Mouse (Mus musculus): Measurements from ENCODE around the gene Tpcn1. TPM values are rescaled to one million over a fixed set of nuclear protein-coding genes. Genes with fewer than 3 reads are reported as not detected.

Tpcn1 gene
- polyA plus RNA-seq, 1 experiment = 39.1 TPM

DNA sequence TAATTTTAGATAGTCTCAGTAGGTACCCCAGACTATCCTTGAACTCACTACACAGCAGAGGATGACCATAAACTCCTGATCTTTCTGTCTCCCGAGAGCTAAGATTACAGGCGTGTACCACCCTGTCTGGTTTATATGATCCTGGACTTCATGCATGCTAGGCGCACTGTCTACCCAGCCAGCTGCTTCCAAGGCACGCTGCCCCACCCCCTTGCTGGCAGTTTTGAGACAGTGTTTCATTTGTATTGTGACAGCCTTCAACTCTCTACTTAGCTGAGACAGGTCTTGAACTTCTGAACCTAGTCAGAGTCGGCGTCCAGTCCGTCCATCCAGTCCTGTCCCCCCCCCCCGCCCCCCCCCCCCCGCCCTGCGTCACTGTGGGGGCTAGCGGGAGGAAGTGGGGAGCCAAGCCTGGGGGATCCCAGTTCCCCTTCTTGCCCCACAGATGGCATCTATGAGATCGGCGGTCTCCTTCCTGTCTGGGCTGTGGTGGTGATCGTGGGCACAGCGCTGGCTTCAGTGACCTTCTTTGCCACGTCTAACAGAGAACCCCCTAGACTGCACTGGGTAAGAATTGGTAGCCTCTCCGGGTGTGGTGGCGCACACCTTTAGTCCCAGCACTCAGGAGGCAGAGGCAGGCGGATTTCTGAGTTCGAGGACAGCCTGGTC is 61.0 kb downstream of the Tpcn1 start:
- H3K4me3 ChIP-seq (ENCODE audit: insufficient read depth, low read depth, low read length) = no peak overlapping the region
- no peak overlapping the region for H3K27ac ChIP-seq (replicated peaks; ENCODE audit: low read depth, low read length)

GRCm38 (mm10) chr5:120526311-120526710 is 62.2 kb downstream of the Tpcn1 start:
- Histone ChIP-seq H3K27ac (replicated peaks; ENCODE audit: low read depth, low read length) (no peak overlapping the region), H3K4me3 (ENCODE audit: insufficient read depth, low read depth, low read length) (no peak overlapping the region), H3K4me1 (ENCODE audit: control insufficient read depth, insufficient read depth, insufficient read length, low read length) (no peaks in the 10 kb centered on the region)

More for the DNA sequence above, 61.0 kb downstream of the Tpcn1 start:
- no peaks in the 10 kb centered on the region for H3K4me1 ChIP-seq (ENCODE audit: control insufficient read depth, insufficient read depth, insufficient read length, low read length)

DNA sequence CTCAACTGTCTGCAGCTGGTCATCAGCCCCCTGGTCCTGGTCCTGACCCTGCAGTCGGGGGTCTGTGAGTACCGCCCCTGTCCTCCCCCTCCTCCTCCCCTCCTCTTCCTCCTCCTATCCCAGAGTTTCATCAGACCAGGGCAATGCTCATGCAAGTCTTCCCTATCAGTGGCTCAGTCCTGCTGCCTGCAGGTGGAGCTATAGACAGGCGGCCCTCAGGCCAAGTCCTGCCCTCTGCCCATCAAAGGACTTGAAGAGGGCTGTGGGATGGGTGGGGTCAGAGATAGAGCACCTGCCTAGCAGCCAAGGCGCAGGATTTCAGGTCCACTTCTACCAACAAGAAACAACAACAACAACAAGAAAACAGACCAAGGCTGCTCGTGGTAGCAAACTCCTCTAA is 62.7 kb downstream of the Tpcn1 start:
- Histone ChIP-seq H3K27ac (replicated peaks; ENCODE audit: low read depth, low read length) (no peak overlapping the region), H3K4me1 (ENCODE audit: control insufficient read depth, insufficient read depth, insufficient read length, low read length) (no peaks in the 10 kb centered on the region), H3K4me3 (ENCODE audit: insufficient read depth, low read depth, low read length) (no peak overlapping the region)

- Histone ChIP-seq H3K27ac (replicated peaks; ENCODE audit: low read depth, low read length) (no peak overlapping the region), H3K4me1 (ENCODE audit: control insufficient read depth, insufficient read depth, insufficient read length, low read length) (no peaks in the 10 kb centered on the region), H3K4me3 (ENCODE audit: insufficient read depth, low read depth, low read length) (no peak overlapping the region)
Measured at GRCm38 (mm10) chr5:120524736-120525135, 63.7 kb downstream of the Tpcn1 start.

DNA sequence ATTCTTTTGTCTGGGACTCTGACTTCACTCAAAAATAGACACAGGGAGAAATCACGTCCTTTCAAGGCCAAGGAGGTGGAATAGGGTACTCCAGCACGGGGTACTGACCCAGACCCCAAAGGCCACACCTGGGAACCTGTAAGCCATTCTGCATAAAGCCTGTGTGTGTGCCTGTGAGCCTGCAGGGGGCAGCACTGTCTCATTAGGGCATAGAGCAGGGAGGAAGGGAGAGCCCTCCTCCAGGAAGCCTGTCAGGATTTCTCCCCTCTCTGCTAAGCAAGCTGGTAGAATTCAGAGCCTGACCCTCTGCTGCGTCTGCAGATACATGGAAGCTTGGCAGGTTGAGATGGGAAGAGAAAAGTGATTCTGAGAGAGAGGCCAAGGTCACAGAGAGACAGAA is 65.8 kb downstream of the Tpcn1 start:
- H3K4me1 ChIP-seq (ENCODE audit: control insufficient read depth, insufficient read depth, insufficient read length, low read length) = peaks cover 3% of the 10 kb centered on the region; the same call in 1 of the 2 replicates
- no peak overlapping the region for H3K4me3 ChIP-seq (ENCODE audit: insufficient read depth, low read depth, low read length)
- no peak overlapping the region for H3K27ac ChIP-seq (replicated peaks; ENCODE audit: low read depth, low read length)

GRCm38 (mm10) chr5:120517552-120517951 is 70.9 kb downstream of the Tpcn1 start:
- Histone ChIP-seq H3K27ac (replicated peaks; ENCODE audit: low read depth, low read length) (peak overlapping the region; percentile 87), H3K4me1 (ENCODE audit: control insufficient read depth, insufficient read depth, insufficient read length, low read length) (peaks cover 44% of the 10 kb centered on the region), H3K4me3 (ENCODE audit: insufficient read depth, low read depth, low read length) (no peak overlapping the region)

DNA sequence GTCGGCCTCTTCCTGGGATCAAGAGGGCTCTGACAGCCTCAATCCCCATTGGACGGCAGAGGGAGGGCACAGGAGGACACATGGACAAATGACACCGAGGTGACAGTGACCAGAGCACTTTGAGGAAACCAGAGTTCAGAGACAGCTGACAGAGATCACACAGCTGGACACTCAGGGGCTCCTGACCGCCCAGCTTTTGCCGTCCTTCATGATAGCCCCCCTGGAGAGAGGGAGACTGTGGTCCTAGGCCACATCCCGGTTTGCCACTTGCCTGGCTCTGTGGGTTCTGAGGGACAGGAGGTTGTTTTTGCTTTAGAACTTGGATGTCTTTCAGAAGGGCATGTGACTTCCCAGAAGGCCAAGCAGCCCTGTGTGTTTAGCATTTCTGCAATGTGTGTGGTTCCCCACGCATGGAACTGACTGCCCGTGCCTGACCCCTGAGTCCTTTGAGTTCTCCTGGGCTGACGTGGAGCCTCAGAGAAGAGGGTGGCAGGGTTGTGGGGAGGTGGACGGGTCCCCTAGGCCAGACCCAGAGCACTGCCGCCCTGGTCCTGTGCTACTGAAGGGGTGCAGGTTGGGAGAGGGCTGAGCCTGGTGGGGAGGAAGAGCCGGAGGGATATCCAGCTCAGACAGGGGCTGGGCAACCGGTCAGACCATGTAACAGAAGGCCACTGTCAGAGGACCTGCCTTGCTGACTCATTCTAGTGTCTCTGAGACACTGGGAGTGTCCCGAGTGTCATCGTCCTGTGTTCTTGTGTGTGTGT is 72.1 kb downstream of the Tpcn1 start:
- H3K27ac ChIP-seq (replicated peaks; ENCODE audit: low read depth, low read length) = peak overlapping the region; percentile 87
- H3K4me3 ChIP-seq (ENCODE audit: insufficient read depth, low read depth, low read length) = peak overlapping the region; percentile 20; the same call in 1 of the 2 replicates
- H3K4me1 ChIP-seq (ENCODE audit: control insufficient read depth, insufficient read depth, insufficient read length, low read length) = peaks cover 49% of the 10 kb centered on the region

GRCm38 (mm10) chr5:120515451-120515850 is 73.0 kb downstream of the Tpcn1 start:
- peaks cover 49% of the 10 kb centered on the region for H3K4me1 ChIP-seq (ENCODE audit: control insufficient read depth, insufficient read depth, insufficient read length, low read length)
- peak overlapping the region; percentile 87 for H3K27ac ChIP-seq (replicated peaks; ENCODE audit: low read depth, low read length)
- H3K4me3 ChIP-seq (ENCODE audit: insufficient read depth, low read depth, low read length) = no peak overlapping the region

DNA sequence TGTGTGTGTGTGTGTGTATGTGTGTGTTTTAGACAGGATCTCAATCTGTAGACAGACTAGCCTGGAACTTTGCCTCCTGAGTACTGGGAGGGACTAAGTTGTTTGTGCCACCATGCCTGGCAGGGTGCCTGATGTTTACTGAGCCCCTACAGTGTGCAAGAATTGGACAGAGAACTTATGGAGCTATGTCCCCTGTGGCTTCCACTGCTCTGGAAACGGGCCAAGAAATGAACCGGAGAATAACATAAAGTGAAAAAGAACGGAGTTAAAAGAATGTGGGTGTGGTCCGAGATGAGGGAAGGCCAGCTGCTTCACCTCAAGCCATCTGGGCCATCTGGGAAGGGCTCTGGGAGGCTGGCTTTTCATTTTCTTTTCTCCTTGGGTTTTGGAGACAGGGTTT is 73.7 kb downstream of the Tpcn1 start:
- Histone ChIP-seq H3K4me3 (ENCODE audit: insufficient read depth, low read depth, low read length) (no peak overlapping the region), H3K4me1 (ENCODE audit: control insufficient read depth, insufficient read depth, insufficient read length, low read length) (peaks cover 49% of the 10 kb centered on the region), H3K27ac (replicated peaks; ENCODE audit: low read depth, low read length) (peak overlapping the region; percentile 6; the same call in 1 of the 2 replicates)

GRCm38 (mm10) chr5:120514031-120514677 is 74.3 kb downstream of the Tpcn1 start:
- H3K4me3 ChIP-seq (ENCODE audit: insufficient read depth, low read depth, low read length) = no peak overlapping the region
- H3K27ac ChIP-seq (replicated peaks; ENCODE audit: low read depth, low read length) = peak overlapping the region; percentile 6
- peaks cover 49% of the 10 kb centered on the region for H3K4me1 ChIP-seq (ENCODE audit: control insufficient read depth, insufficient read depth, insufficient read length, low read length)

DNA sequence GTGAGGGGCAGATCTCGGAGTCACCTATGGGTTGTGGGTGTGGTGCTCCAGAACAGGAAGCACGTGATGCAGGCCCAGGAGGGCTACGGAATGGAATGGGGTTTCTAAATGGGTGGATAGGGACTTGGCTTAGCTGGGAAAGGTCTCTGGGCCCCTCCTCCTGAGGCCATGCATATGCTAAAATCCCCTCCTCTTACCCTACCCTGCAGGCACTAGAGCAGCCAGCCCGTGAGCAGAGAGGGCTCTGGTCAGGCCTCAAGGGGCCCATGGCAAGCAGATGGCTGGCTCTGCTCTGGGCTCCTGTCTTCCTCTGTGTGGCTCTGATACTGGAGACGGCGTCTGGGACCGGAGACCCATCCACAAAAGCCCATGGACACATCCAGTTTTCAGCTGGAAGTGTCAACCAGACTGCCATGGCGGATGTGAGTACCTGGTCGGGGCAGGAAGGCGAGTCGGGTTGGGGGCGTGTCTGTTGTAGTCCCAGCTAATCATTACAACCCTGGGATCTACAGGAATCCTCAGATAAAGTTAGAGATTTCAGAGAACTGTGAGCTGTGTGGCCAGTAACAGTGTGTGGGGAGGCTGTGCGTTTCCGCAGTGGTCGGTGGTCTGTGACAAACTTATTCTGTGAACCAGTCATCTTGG is 75.4 kb downstream of the Tpcn1 start:
- Histone ChIP-seq H3K4me1 (ENCODE audit: control insufficient read depth, insufficient read depth, insufficient read length, low read length) (peaks cover 49% of the 10 kb centered on the region), H3K27ac (replicated peaks; ENCODE audit: low read depth, low read length) (peak overlapping the region; percentile 17), H3K4me3 (ENCODE audit: insufficient read depth, low read depth, low read length) (peak overlapping the region; percentile 7; the same call in 1 of the 2 replicates)

DNA sequence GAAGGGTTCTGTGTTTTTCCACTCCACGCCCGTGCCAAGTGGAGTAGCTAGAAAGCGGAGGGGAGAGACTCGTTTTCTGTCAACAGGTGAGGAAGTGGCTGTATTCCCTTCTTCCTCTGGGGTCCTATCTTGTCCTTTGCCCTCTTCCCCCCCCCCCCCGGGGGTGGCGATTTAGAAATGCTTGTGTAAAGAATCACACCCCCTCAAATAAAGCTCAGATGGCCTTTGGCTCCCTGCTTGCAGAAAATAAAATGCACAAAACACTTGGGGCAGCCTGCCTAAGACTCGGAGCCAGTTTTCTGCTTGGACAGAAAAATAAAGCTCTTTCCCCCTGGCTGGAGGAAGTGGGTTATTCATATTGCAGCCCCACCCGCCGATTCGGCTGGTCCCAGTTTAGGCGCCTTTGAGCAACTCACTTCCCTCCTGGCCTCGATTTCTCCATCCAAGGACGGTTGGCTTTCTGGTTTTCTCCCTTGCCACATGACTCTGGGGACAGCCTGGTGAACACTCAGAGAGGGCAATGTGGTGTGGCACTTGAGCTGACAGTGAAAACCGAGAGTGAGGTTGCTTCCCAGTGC is 76.7 kb downstream of the Tpcn1 start:
- peak overlapping the region; percentile 79 for H3K4me3 ChIP-seq (ENCODE audit: insufficient read depth, low read depth, low read length)
- H3K27ac ChIP-seq (replicated peaks; ENCODE audit: low read depth, low read length) = peak overlapping the region; percentile 82
- peaks cover 38% of the 10 kb centered on the region for H3K4me1 ChIP-seq (ENCODE audit: control insufficient read depth, insufficient read depth, insufficient read length, low read length)

GRCm38 (mm10) chr5:120510982-120511642 is 77.4 kb downstream of the Tpcn1 start, which contains the start of gene Slc8b1:
Slc8b1 (plus strand) TSS chr5:120511168.
- H3K27ac ChIP-seq (replicated peaks; ENCODE audit: low read depth, low read length) = peak within 1 kb of the TSS; percentile 82
- H3K4me1 ChIP-seq (ENCODE audit: control insufficient read depth, insufficient read depth, insufficient read length, low read length) = peaks cover 32% of the 10 kb centered on the region
- peak within 1 kb of the TSS; percentile 79 for H3K4me3 ChIP-seq (ENCODE audit: insufficient read depth, low read depth, low read length)

- peaks cover 9% of the 10 kb centered on the region; the same call in 1 of the 2 replicates for H3K4me1 ChIP-seq (ENCODE audit: control insufficient read depth, insufficient read depth, insufficient read length, low read length)
- H3K4me3 ChIP-seq (ENCODE audit: insufficient read depth, low read depth, low read length) = no peak overlapping the region
- H3K27ac ChIP-seq (replicated peaks; ENCODE audit: low read depth, low read length) = no peak overlapping the region
Measured at GRCm38 (mm10) chr5:120507311-120507710, 81.2 kb downstream of the Tpcn1 start.

Data from brown adipose tissue, adult 24 weeks (tissue).